Mouse (Mus musculus) monocyte, adult 59 days (primary cell): ENCODE results near the gene Exd1. TPM values are rescaled to one million over a fixed set of nuclear protein-coding genes. Genes with fewer than 3 reads are reported as not detected.

Experiments
- total RNA-seq, 2 experiments: library from RNA; stranded (reverse); gene quantifications; one replicate each; pipeline ENCODE4 v1.2.4; 2023

Gene Exd1
- total RNA-seq, result under 1 TPM; 0.60 to 0.70 TPM

GRCm38 (mm10) chr2:119547522-119548370 is at the start of gene Exd1, which contains the start of gene Chp1:
Exd1 (minus strand) TSS chr2:119547627.
Chp1 (plus strand) TSS chr2:119547697.

GRCm38 (mm10) chr2:119477571-119478396 is 69.6 kb downstream of the Exd1 start, which contains the start of gene Ino80:
Ino80 (minus strand) TSS chr2:119477687.

Other genes starting within 250 kb of the Exd1 start
- gene Dll4, start 221.8 kb downstream of the Exd1 start, total RNA-seq, result under 1 TPM in 1 of 2 experiments, not detected in 1; 0.27 TPM
- not detected for gene Chac1, start 196.4 kb downstream of the Exd1 start, total RNA-seq
- 10 to 100 TPM; 38.1 to 39.4 TPM for gene Ino80, start 69.9 kb downstream of the Exd1 start, total RNA-seq
- 100 to 1,000 TPM; 129 to 143 TPM for gene Chp1, start 70 bp upstream of the Exd1 start, total RNA-seq
- gene Nusap1, start 70.7 kb upstream of the Exd1 start, total RNA-seq, result 1 to 10 TPM in 1 of 2 experiments, under 1 TPM in 1; 0.73 to 1.0 TPM
- gene Oip5, start 70.8 kb upstream of the Exd1 start, total RNA-seq, result not detected
- gene Ndufaf1, start 115.2 kb upstream of the Exd1 start, total RNA-seq, result 1 to 10 TPM; 8.8 to 9.1 TPM
- 10 to 100 TPM; 32.0 to 37.7 TPM for gene Rtf1, start 127.4 kb upstream of the Exd1 start, total RNA-seq
- under 1 TPM in 1 of 2 experiments, not detected in 1; 0.39 TPM for gene Itpka, start 194.7 kb upstream of the Exd1 start, total RNA-seq
- gene Ltk, start 212.8 kb upstream of the Exd1 start, total RNA-seq, result not detected
- gene Rpap1, start 239.9 kb upstream of the Exd1 start, total RNA-seq, result 10 to 100 TPM; 12.9 to 15.2 TPM